Mouse (Mus musculus) brain, adult 2 months (tissue): Measurements from ENCODE around the gene Treml4.

Source experiments
- DNase-seq: peaks from one replicate; pipeline ENCODE4 v3.0.0; 2011; ENCODE audit warnings: low read depth, low spot score

Treml4 gene

GRCm38 (mm10) chr17:48263741-48264362 is at the start of gene Treml4:
Treml4 (plus strand) TSS chr17:48264295.
- DNase-seq = no peak

GRCm38 (mm10) chr17:48215429-48215828 is 48.7 kb upstream of the Treml4 start:
- DNase-seq = no peak

- DNase-seq = no peak
These were observed 33.4 kb upstream of the Treml4 start for GRCm38 (mm10) chr17:48230680-48231079.

- DNase-seq = no peak
These were observed 31.6 kb upstream of the Treml4 start, which contains the start of gene Trem1 for GRCm38 (mm10) chr17:48232518-48232917. Trem1 (plus strand) TSS chr17:48232768.

GRCm38 (mm10) chr17:48233789-48234188 is 30.3 kb upstream of the Treml4 start:
- no peak for DNase-seq

GRCm38 (mm10) chr17:48234550-48234949 is 29.5 kb upstream of the Treml4 start:
- DNase-seq = no peak

GRCm38 (mm10) chr17:48235773-48236370 is 28.2 kb upstream of the Treml4 start:
- no peak for DNase-seq

- no peak for DNase-seq
These were observed 26.5 kb upstream of the Treml4 start for GRCm38 (mm10) chr17:48237621-48238020.

- DNase-seq = no peak
These were observed 16.7 kb upstream of the Treml4 start, which contains the start of gene Trem3 for GRCm38 (mm10) chr17:48247221-48247928. Trem3 (plus strand) TSS chr17:48247777.

GRCm38 (mm10) chr17:48249039-48249438 is 15.1 kb upstream of the Treml4 start:
- DNase-seq = peak; percentile 47

- DNase-seq = no peak
These were observed 14.6 kb upstream of the Treml4 start for GRCm38 (mm10) chr17:48249501-48249900.

- no peak for DNase-seq
These were observed 13.5 kb upstream of the Treml4 start for GRCm38 (mm10) chr17:48250631-48251030.

- DNase-seq = no peak
These were observed 7.5 kb upstream of the Treml4 start for GRCm38 (mm10) chr17:48256575-48256974.

GRCm38 (mm10) chr17:48261868-48262267 is 2.2 kb upstream of the Treml4 start:
- no peak for DNase-seq

GRCm38 (mm10) chr17:48264662-48265061 is 567 bp downstream of the Treml4 start:
- peak; percentile 28 for DNase-seq

GRCm38 (mm10) chr17:48266138-48266537 is 2.0 kb downstream of the Treml4 start:
- no peak for DNase-seq

GRCm38 (mm10) chr17:48266610-48267304 is 2.7 kb downstream of the Treml4 start:
- DNase-seq = no peak

- no peak for DNase-seq
These were observed 3.5 kb downstream of the Treml4 start for GRCm38 (mm10) chr17:48267591-48267990.

- DNase-seq = no peak
These were observed 4.2 kb downstream of the Treml4 start for GRCm38 (mm10) chr17:48268276-48268675.

GRCm38 (mm10) chr17:48269833-48270232 is 5.7 kb downstream of the Treml4 start:
- no peak for DNase-seq

- no peak for DNase-seq
These were observed 8.1 kb downstream of the Treml4 start for GRCm38 (mm10) chr17:48272158-48272557.

- DNase-seq = no peak
These were observed 8.5 kb downstream of the Treml4 start for GRCm38 (mm10) chr17:48272598-48272997.
